ENCODE assay signal across 10 mouse cellular contexts in genomic region chr11:100962371-100962911, GRCm38 (mm10). TPM values are rescaled to one million over a fixed set of nuclear protein-coding genes. Genes with fewer than 3 reads are reported as not detected.
A peak's percentile ranks its signal among the peaks of the same experiment; 100 is the strongest.
DNase-seq lines count a peak whose midpoint lies in the region; ATAC-seq and TF ChIP-seq lines count a peak whose summit lies in the region.
"Had no signal": no experiment of that assay in that cellular context is flagged by ENCODE, and none has a peak within 500 bp of the region (broad histone marks: within the 10 kb centered on the region; RNA-seq: fewer than 3 reads in every experiment).

No protein-coding gene starts in this region.

- no peaks in the 10 kb centered on the region for H3K27me3 ChIP-seq in kidney, adult 2 months (replicated peaks; ENCODE audit: control insufficient read depth, insufficient read depth, low read length)
- H3K27me3 ChIP-seq in heart, embryonic 13.5 days (replicated peaks), result 0 out of 2 replicates have a peak, but pooled peaks cover 9% of the 10 kb centered on the region
- no peaks in the 10 kb centered on the region for H3K27me3 ChIP-seq in lung, postnatal 0 days (replicated peaks; ENCODE audit: insufficient read depth, low read length)
- H3K27me3 ChIP-seq in hindbrain, embryonic 13.5 days, result peaks cover 67% of the 10 kb centered on the region

- peak; percentile 88 for TF ChIP-seq EP300 in lung, postnatal 0 days (IDR thresholded peaks at IDR 0.05)

- peak overlapping the region; percentile 67 for H3K9ac ChIP-seq in heart, embryonic 13.5 days
- 0 out of 2 replicates have a peak overlapping the region, but pooled peaks have one; percentile 27 for H3K9ac ChIP-seq in lung, postnatal 0 days (replicated peaks; ENCODE audit: low read depth)
- no peak overlapping the region for H3K9ac ChIP-seq in hindbrain, embryonic 13.5 days
- H3K9ac ChIP-seq: hindbrain, embryonic 15.5 days had no signal

- H3K27ac ChIP-seq in kidney, adult 2 months (ENCODE audit: insufficient read depth, low read depth, low read length), result peak overlapping the region; percentile 21; the same call in 1 of the 2 replicates
- H3K27ac ChIP-seq in heart, embryonic 13.5 days (replicated peaks), result peak overlapping the region; percentile 84
- peak overlapping the region; percentile 90 for H3K27ac ChIP-seq in lung, postnatal 0 days (ENCODE audit: low read length)
- no peak overlapping the region for H3K27ac ChIP-seq in hindbrain, embryonic 13.5 days
- H3K27ac ChIP-seq: hindbrain, embryonic 15.5 days had no signal

- ATAC-seq in heart, embryonic 13.5 days (ENCODE audit: extremely low read depth, insufficient number of reproducible peaks, low FRiP score, low TSS enrichment), result peak; percentile 33; the same call in 1 of the 2 replicates
- peak; percentile 83 for ATAC-seq in lung, postnatal 0 days
- no peak for ATAC-seq in hindbrain, embryonic 13.5 days (ENCODE audit: low FRiP score)
- no peak for ATAC-seq in monocyte, adult 5-6 weeks (replicated peaks; ENCODE audit: insufficient number of reproducible peaks, low FRiP score, low TSS enrichment, poor library complexity, severe bottlenecking)

- WGBS in kidney, adult 2 months, result 59% methylated on average over 9 of the region's 9 CpGs
- 47% methylated on average over 9 of the region's 9 CpGs for WGBS in heart, embryonic 13.5 days
- 27% methylated on average over 9 of the region's 9 CpGs for WGBS in lung, postnatal 0 days
- 71% methylated on average over 9 of the region's 9 CpGs for WGBS in hindbrain, embryonic 13.5 days

- no peak overlapping the region for H3K4me3 ChIP-seq in kidney, adult 2 months (ENCODE audit: insufficient read depth, low read depth, low read length)
- 0 out of 2 replicates have a peak overlapping the region, but pooled peaks have one; percentile 3 for H3K4me3 ChIP-seq in heart, embryonic 13.5 days
- no peak overlapping the region for H3K4me3 ChIP-seq in lung, postnatal 0 days (ENCODE audit: low read depth, low read length)
- no peak overlapping the region for H3K4me3 ChIP-seq in hindbrain, embryonic 13.5 days
- H3K4me3 ChIP-seq: hindbrain, embryonic 15.5 days had no signal

- no peaks in the 10 kb centered on the region for H3K36me3 ChIP-seq in kidney, adult 2 months (ENCODE audit: control insufficient read depth, insufficient read depth, low read length)
- H3K36me3 ChIP-seq in heart, embryonic 13.5 days, result peaks cover 71% of the 10 kb centered on the region
- H3K36me3 ChIP-seq in lung, postnatal 0 days (ENCODE audit: insufficient read depth, low read length), result peaks cover 14% of the 10 kb centered on the region; the same call in 1 of the 2 replicates
- no peaks in the 10 kb centered on the region for H3K36me3 ChIP-seq in hindbrain, embryonic 13.5 days
- H3K36me3 ChIP-seq: hindbrain, embryonic 15.5 days had no signal

- TF ChIP-seq CTCF in kidney, adult 2 months (conservative IDR thresholded peaks at IDR 0.05; ENCODE audit: insufficient read depth, insufficient read length, low read depth, low read length), result no peak
- TF ChIP-seq CTCF in lung, postnatal 0 days (IDR thresholded peaks at IDR 0.05), result no peak

- no peaks in the 10 kb centered on the region for H3K9me3 ChIP-seq in heart, embryonic 13.5 days
- no peaks in the 10 kb centered on the region for H3K9me3 ChIP-seq in lung, postnatal 0 days (ENCODE audit: low read length)
- no peaks in the 10 kb centered on the region for H3K9me3 ChIP-seq in hindbrain, embryonic 13.5 days
- H3K9me3 ChIP-seq: hindbrain, embryonic 15.5 days had no signal

- no peaks in the 10 kb centered on the region; the same call in 1 of the 2 replicates for H3K4me1 ChIP-seq in kidney, adult 2 months (ENCODE audit: control insufficient read depth, insufficient read depth, low read length)
- peaks cover 100% of the 10 kb centered on the region for H3K4me1 ChIP-seq in heart, embryonic 13.5 days
- H3K4me1 ChIP-seq in lung, postnatal 0 days (ENCODE audit: insufficient read depth, low read depth, low read length), result peaks cover 49% of the 10 kb centered on the region
- H3K4me1 ChIP-seq in hindbrain, embryonic 13.5 days (replicated peaks), result peaks cover 11% of the 10 kb centered on the region

- no peak for TF ChIP-seq POLR2A in kidney, adult 2 months (IDR thresholded peaks at IDR 0.05; ENCODE audit: low read depth, low read length)

- DNase-seq in kidney, adult 2 months, result no peak
- no peak for DNase-seq in kidney, postnatal 36 days
- peak; percentile 77 for DNase-seq in adrenal gland, postnatal 14 days
- DNase-seq in lung, postnatal 0 days (ENCODE audit: low spot score), result peak; percentile 91
- DNase-seq in thymus, postnatal 0 days (ENCODE audit: low spot score), result no peak
- DNase-seq: cerebellum, adult 11 months had no signal

- H3K4me2 ChIP-seq in heart, embryonic 13.5 days, result peak overlapping the region; percentile 7
- H3K4me2 ChIP-seq in lung, postnatal 0 days (replicated peaks; ENCODE audit: low read depth, low read length), result peak overlapping the region; percentile 25
- H3K4me2 ChIP-seq in hindbrain, embryonic 13.5 days, result no peak overlapping the region
- H3K4me2 ChIP-seq: hindbrain, embryonic 15.5 days had no signal

RNA-seq across cellular contexts. Expression of gene Cavin1, which starts 8.2 kb away (rescaled TPM):
- polyA plus RNA-seq in kidney, adult 2 months (2012; rRNA removed), result 32.1 and 35.0 TPM in 2 replicates
- 290 and 306 TPM in 2 replicates for total RNA-seq in adrenal gland, postnatal 14 days (2021)
- 348 and 370 TPM in 2 replicates for polyA plus RNA-seq in heart, embryonic 13.5 days (2015; fragmentation: Nextera tagmentation; extraction: Ambion mirVana)
- polyA plus RNA-seq in lung, postnatal 0 days (2015; fragmentation: Nextera tagmentation; extraction: Ambion mirVana), result 692 and 736 TPM in 2 replicates
- polyA plus RNA-seq in thymus, postnatal 0 days (2015; fragmentation: Nextera tagmentation; extraction: Ambion mirVana), result 61.0 and 64.2 TPM in 2 replicates
- 42.0 and 43.9 TPM in 2 replicates for polyA plus RNA-seq in hindbrain, embryonic 13.5 days (2015; fragmentation: Nextera tagmentation; extraction: Ambion mirVana)
- total RNA-seq in monocyte, adult 5-6 weeks (2017), result 0.32 to 2.5 TPM in 2 of 3 replicates, not detected in the other

RNA-seq across cellular contexts. Expression of gene Stat3, which starts 23.1 kb away (rescaled TPM):
- polyA plus RNA-seq in kidney, adult 2 months (2012; rRNA removed), result 55.5 and 57.2 TPM in 2 replicates
- total RNA-seq in adrenal gland, postnatal 14 days (2021), result 75.1 and 82.4 TPM in 2 replicates
- polyA plus RNA-seq in heart, embryonic 13.5 days (2015; fragmentation: Nextera tagmentation; extraction: Ambion mirVana), result 41.8 and 42.9 TPM in 2 replicates
- polyA plus RNA-seq in lung, postnatal 0 days (2015; fragmentation: Nextera tagmentation; extraction: Ambion mirVana), result 100 and 120 TPM in 2 replicates
- 79.7 and 84.2 TPM in 2 replicates for polyA plus RNA-seq in thymus, postnatal 0 days (2015; fragmentation: Nextera tagmentation; extraction: Ambion mirVana)
- 51.5 and 53.3 TPM in 2 replicates for polyA plus RNA-seq in hindbrain, embryonic 13.5 days (2015; fragmentation: Nextera tagmentation; extraction: Ambion mirVana)
- 328 to 413 TPM (median 368 TPM) in 3 replicates for total RNA-seq in monocyte, adult 5-6 weeks (2017)

RNA-seq across cellular contexts. Expression of gene Atp6v0a1, which starts 46.8 kb away (rescaled TPM):
- polyA plus RNA-seq in kidney, adult 2 months (2012; rRNA removed), result 48.4 and 54.0 TPM in 2 replicates
- 91.3 and 111 TPM in 2 replicates for total RNA-seq in adrenal gland, postnatal 14 days (2021)
- 54.9 and 58.1 TPM in 2 replicates for polyA plus RNA-seq in heart, embryonic 13.5 days (2015; fragmentation: Nextera tagmentation; extraction: Ambion mirVana)
- 51.3 and 57.2 TPM in 2 replicates for polyA plus RNA-seq in lung, postnatal 0 days (2015; fragmentation: Nextera tagmentation; extraction: Ambion mirVana)
- 17.6 and 19.1 TPM in 2 replicates for polyA plus RNA-seq in thymus, postnatal 0 days (2015; fragmentation: Nextera tagmentation; extraction: Ambion mirVana)
- 108 and 110 TPM in 2 replicates for polyA plus RNA-seq in hindbrain, embryonic 13.5 days (2015; fragmentation: Nextera tagmentation; extraction: Ambion mirVana)
- total RNA-seq in monocyte, adult 5-6 weeks (2017), result 26.0 to 42.7 TPM (median 37.5 TPM) in 3 replicates

Comparison
In these comparisons a context has a peak if more than half of its experiments do, and no peak if none do; other contexts are left out.
1. DNase-seq: peak in adrenal gland, postnatal 14 days (single experiment) and lung, postnatal 0 days (single experiment); none in kidney, adult 2 months (single experiment), kidney, postnatal 36 days (0 of 2) and thymus, postnatal 0 days (single experiment).
2. ATAC-seq: peak in heart, embryonic 13.5 days (single experiment) and lung, postnatal 0 days (single experiment); none in hindbrain, embryonic 13.5 days (single experiment) and monocyte, adult 5-6 weeks (single experiment).